In the genomic region with DNA sequence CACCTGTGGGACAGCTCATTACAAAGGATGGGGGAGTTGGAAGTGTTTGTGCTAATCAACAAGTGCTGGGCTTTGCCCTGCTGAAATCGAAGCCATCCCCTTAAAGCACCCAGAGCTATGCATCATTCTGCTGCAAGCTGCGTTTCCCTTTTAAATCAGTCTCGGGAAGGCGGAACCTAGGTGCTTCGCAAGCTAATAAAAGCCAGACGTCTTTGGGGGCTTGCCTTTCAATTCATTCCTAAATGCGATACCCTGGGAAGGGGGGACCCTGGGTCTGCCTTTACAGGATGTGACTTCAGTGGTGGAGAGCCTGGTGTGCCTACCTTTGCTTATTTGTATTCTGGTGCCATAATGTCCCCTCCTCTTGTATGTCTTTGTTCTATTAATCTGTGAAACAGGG, we compare ENCODE assay signal across 10 mouse cellular contexts.
DNase-seq lines count a peak whose midpoint lies in the region; ATAC-seq lines count a peak whose summit lies in the region.
"Had no signal": no experiment of that assay in that cellular context is flagged by ENCODE, and none has a peak within 500 bp of the region (broad histone marks: within the 10 kb centered on the region; RNA-seq: fewer than 3 reads in every experiment).

No protein-coding gene starts in this region.

- H3K4me3 ChIP-seq in kidney, embryonic 16.5 days (ENCODE audit: low read length), result no peak overlapping the region
- no peak overlapping the region for H3K4me3 ChIP-seq in forebrain, embryonic 12.5 days (replicated peaks)
- peak overlapping the region; percentile 18; the same call in 1 of the 2 replicates for H3K4me3 ChIP-seq in limb, embryonic 10.5 days
- no peak overlapping the region for H3K4me3 ChIP-seq in neural tube, embryonic 15.5 days (replicated peaks)

- no peaks in the 10 kb centered on the region for H3K27me3 ChIP-seq in kidney, embryonic 16.5 days (ENCODE audit: insufficient read depth, low read length)
- H3K27me3 ChIP-seq in forebrain, embryonic 12.5 days, result peaks cover 21% of the 10 kb centered on the region; the same call in 1 of the 2 replicates
- no peaks in the 10 kb centered on the region for H3K27me3 ChIP-seq in limb, embryonic 10.5 days (ENCODE audit: low read depth, poor library complexity, severe bottlenecking)
- H3K27me3 ChIP-seq in neural tube, embryonic 15.5 days (replicated peaks), result no peaks in the 10 kb centered on the region

- WGBS in kidney, embryonic 16.5 days, result 20% methylated on average over 7 of the region's 7 CpGs
- 2% methylated on average over 7 of the region's 7 CpGs for WGBS in forebrain, embryonic 12.5 days
- 4% methylated on average over 7 of the region's 7 CpGs for WGBS in limb, embryonic 10.5 days
- WGBS in neural tube, embryonic 15.5 days, result 9% methylated on average over 7 of the region's 7 CpGs

- H3K9ac ChIP-seq in kidney, embryonic 16.5 days (replicated peaks; ENCODE audit: low read length), result 0 out of 2 replicates have a peak overlapping the region, but pooled peaks have one; percentile 41
- H3K9ac ChIP-seq in forebrain, embryonic 12.5 days, result no peak overlapping the region
- peak overlapping the region; percentile 21; the same call in 1 of the 2 replicates for H3K9ac ChIP-seq in neural tube, embryonic 15.5 days (replicated peaks)

- H3K27ac ChIP-seq in kidney, embryonic 16.5 days (ENCODE audit: low read length), result no peak overlapping the region
- H3K27ac ChIP-seq in forebrain, embryonic 12.5 days, result peak overlapping the region; percentile 59; the same call in 1 of the 2 replicates
- H3K27ac ChIP-seq in limb, embryonic 10.5 days, result peak overlapping the region; percentile 71
- 0 out of 2 replicates have a peak overlapping the region, but pooled peaks have one; percentile 10 for H3K27ac ChIP-seq in neural tube, embryonic 15.5 days (replicated peaks)

- H3K36me3 ChIP-seq in kidney, embryonic 16.5 days (ENCODE audit: insufficient read depth, low read length), result no peaks in the 10 kb centered on the region
- no peaks in the 10 kb centered on the region for H3K36me3 ChIP-seq in forebrain, embryonic 12.5 days (replicated peaks)
- H3K36me3 ChIP-seq in limb, embryonic 10.5 days, result 0 out of 2 replicates have a peak, but pooled peaks cover 5% of the 10 kb centered on the region
- no peaks in the 10 kb centered on the region for H3K36me3 ChIP-seq in neural tube, embryonic 15.5 days

- peak; percentile 69 for ATAC-seq in kidney, embryonic 16.5 days (ENCODE audit: low FRiP score, low TSS enrichment)
- no peak for ATAC-seq in forebrain, embryonic 12.5 days (ENCODE audit: low FRiP score)
- no peak for ATAC-seq in neural tube, embryonic 15.5 days (ENCODE audit: low FRiP score)
- ATAC-seq in activated CD4-positive, CD25-positive, alpha-beta regulatory T cell, adult 4 months, result no peak
- no peak for ATAC-seq in erythroblast, adult 5-6 weeks (replicated peaks; ENCODE audit: low FRiP score, poor library complexity, severe bottlenecking)

- peaks cover 27% of the 10 kb centered on the region for H3K4me1 ChIP-seq in kidney, embryonic 16.5 days (ENCODE audit: insufficient read depth, low read length)
- H3K4me1 ChIP-seq in forebrain, embryonic 12.5 days, result peaks cover 39% of the 10 kb centered on the region
- H3K4me1 ChIP-seq in limb, embryonic 10.5 days, result peaks cover 80% of the 10 kb centered on the region
- peaks cover 31% of the 10 kb centered on the region for H3K4me1 ChIP-seq in neural tube, embryonic 15.5 days

- H3K9me3 ChIP-seq in kidney, embryonic 16.5 days (ENCODE audit: low read length), result no peaks in the 10 kb centered on the region
- H3K9me3 ChIP-seq in forebrain, embryonic 12.5 days, result no peaks in the 10 kb centered on the region
- no peaks in the 10 kb centered on the region for H3K9me3 ChIP-seq in limb, embryonic 10.5 days (replicated peaks)
- H3K9me3 ChIP-seq in neural tube, embryonic 15.5 days (replicated peaks), result no peaks in the 10 kb centered on the region

- H3K4me2 ChIP-seq in kidney, embryonic 16.5 days (replicated peaks; ENCODE audit: low read depth, low read length), result 0 out of 2 replicates have a peak overlapping the region, but pooled peaks have one; percentile 13
- 0 out of 2 replicates have a peak overlapping the region, but pooled peaks have one; percentile 11 for H3K4me2 ChIP-seq in forebrain, embryonic 12.5 days
- peak overlapping the region; percentile 32 for H3K4me2 ChIP-seq in neural tube, embryonic 15.5 days

- DNase-seq in kidney, adult 11 months, result no peak
- peak; percentile 87 for DNase-seq in limb, embryonic 10.5 days (ENCODE audit: low spot score)
- DNase-seq in urinary bladder, postnatal 4 days (ENCODE audit: low spot score in 2 of 2), result no peak
- DNase-seq: heart, postnatal 36 days; right cerebral cortex, adult 18-20 months had no signal
